Mouse (Mus musculus) kidney, embryonic 16.5 days (tissue): ENCODE measurements around the gene Atl3. TPM values are rescaled to one million over a fixed set of nuclear protein-coding genes. Genes with fewer than 3 reads are reported as not detected.

Experiments used
- ATAC-seq: fragments of 200-750 bp; cut with Nextera tagmentation; 2 replicates; pipeline ENCODE4 v1.8.0; 2017; ENCODE audit warnings: moderate TSS enrichment; ENCODE audit not compliant: low FRiP score, low TSS enrichment
- H3K27ac ChIP-seq: fragments of 300-500 bp; sonication (generic); 2 replicates; pipeline ENCODE4 v1.5.1; 2014; ENCODE audit warnings: low read length
- H3K27me3 ChIP-seq: fragments of 300-500 bp; sonication (generic); 2 replicates; pipeline ENCODE4 v1.6.1; 2014; ENCODE audit warnings: low read length, control low read depth, mixed read lengths; ENCODE audit not compliant: insufficient read depth
- H3K36me3 ChIP-seq: fragments of 300-500 bp; sonication (generic); 2 replicates; pipeline ENCODE4 v1.6.1; 2014; ENCODE audit warnings: low read length, control low read depth, mixed read lengths; ENCODE audit not compliant: insufficient read depth
- H3K4me1 ChIP-seq: fragments of 300-500 bp; sonication (generic); 2 replicates; pipeline ENCODE4 v1.6.1; 2014; ENCODE audit warnings: low read length, control low read depth, mixed read lengths; ENCODE audit not compliant: insufficient read depth
- H3K4me2 ChIP-seq: fragments of 300-500 bp; sonication (generic); replicated peaks from 2 replicates; pipeline ENCODE4 v1.6.1; 2014; ENCODE audit warnings: low read depth, low read length
- H3K4me3 ChIP-seq: fragments of 300-500 bp; sonication (generic); 2 replicates; pipeline ENCODE4 v1.5.1; 2014; ENCODE audit warnings: mild to moderate bottlenecking, low read length
- H3K9ac ChIP-seq: fragments of 300-500 bp; sonication (generic); replicated peaks from 2 replicates; pipeline ENCODE4 v1.6.1; 2014; ENCODE audit warnings: low read length
- H3K9me3 ChIP-seq: fragments of 300-500 bp; sonication (generic); 2 replicates; pipeline ENCODE4 v1.6.1; 2016; ENCODE audit warnings: low read length, control low read depth
- WGBS: fragments of 180-500 bp; shearing (Covaris S2); extraction: QIAGEN DNeasy Blood & Tissue Kit; methylation state at CpG from one replicate; pipeline ENCODE4 v1.1.7; 2014; 5-methylcytosine and 5-hydroxymethylcytosine counted together
- polyA plus RNA-seq: library from polyadenylated mRNA; unstranded; fragments of >200 nt; fragmentation: Nextera tagmentation; extraction: Ambion mirVana; gene quantifications from 2 replicates; pipeline ENCODE4 v1.2.1, GENCODE M21; 2015

The Atl3 gene
- polyA plus RNA-seq: 13.1 and 13.2 TPM in 2 replicates

GRCm38 (mm10) chr19:7493352-7494186 lies at the start of gene Atl3:
Atl3 (plus strand) TSS chr19:7494040.
- Histone ChIP-seq H3K27ac (peak within 1 kb of the TSS; percentile 99), H3K4me2 (peak within 1 kb of the TSS; percentile 64), H3K9me3 (no peaks in the 10 kb centered on the region), H3K27me3 (no peaks in the 10 kb centered on the region), H3K4me3 (peak within 1 kb of the TSS; percentile 85), H3K9ac (peak within 1 kb of the TSS; percentile 98), H3K36me3 (no peaks in the 10 kb centered on the region), H3K4me1 (peaks cover 6% of the 10 kb centered on the region; the same call in 1 of the 2 replicates)
- no peak for ATAC-seq
- 31% methylated on average over 31 of the region's 31 CpGs for WGBS

- Histone ChIP-seq H3K4me3 (no peak overlapping the region), H3K27ac (no peak overlapping the region), H3K4me1 (no peaks in the 10 kb centered on the region), H3K9me3 (no peaks in the 10 kb centered on the region), H3K4me2 (no peak overlapping the region), H3K36me3 (peaks cover 5% of the 10 kb centered on the region; the same call in 1 of the 2 replicates), H3K27me3 (no peaks in the 10 kb centered on the region), H3K9ac (no peak overlapping the region)
- ATAC-seq: no peak
- 93% methylated on average over 2 of the region's 2 CpGs for WGBS
Observed at GRCm38 (mm10) chr19:7445105-7445504, 48.7 kb upstream of the Atl3 start.

DNA sequence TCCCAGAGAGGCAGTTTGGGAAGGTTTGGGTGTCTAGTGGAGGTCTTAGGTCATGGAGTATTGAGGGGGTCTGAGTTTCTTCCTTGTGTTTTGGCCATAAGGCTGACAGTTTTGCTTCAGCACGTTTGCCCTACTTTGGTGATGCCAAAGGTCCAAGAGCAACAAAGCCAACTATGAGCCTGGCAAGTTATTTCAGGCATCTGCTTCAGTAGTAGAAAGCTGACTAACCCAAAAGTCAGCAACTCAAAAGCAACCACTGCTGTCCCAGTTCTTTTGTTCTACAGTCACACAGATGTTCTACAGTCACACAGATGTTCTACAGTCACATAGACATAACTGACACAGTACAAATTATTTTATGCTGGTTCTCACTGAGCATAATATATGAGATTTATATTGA lies 48.2 kb upstream of the Atl3 start:
- Histone ChIP-seq H3K36me3 (peaks cover 5% of the 10 kb centered on the region; the same call in 1 of the 2 replicates), H3K4me3 (no peak overlapping the region), H3K27ac (no peak overlapping the region), H3K9me3 (no peaks in the 10 kb centered on the region), H3K4me2 (no peak overlapping the region), H3K27me3 (no peaks in the 10 kb centered on the region), H3K4me1 (no peaks in the 10 kb centered on the region), H3K9ac (no peak overlapping the region)
- 76% methylated on average over 1 of the region's 1 CpGs for WGBS
- ATAC-seq: no peak

DNA sequence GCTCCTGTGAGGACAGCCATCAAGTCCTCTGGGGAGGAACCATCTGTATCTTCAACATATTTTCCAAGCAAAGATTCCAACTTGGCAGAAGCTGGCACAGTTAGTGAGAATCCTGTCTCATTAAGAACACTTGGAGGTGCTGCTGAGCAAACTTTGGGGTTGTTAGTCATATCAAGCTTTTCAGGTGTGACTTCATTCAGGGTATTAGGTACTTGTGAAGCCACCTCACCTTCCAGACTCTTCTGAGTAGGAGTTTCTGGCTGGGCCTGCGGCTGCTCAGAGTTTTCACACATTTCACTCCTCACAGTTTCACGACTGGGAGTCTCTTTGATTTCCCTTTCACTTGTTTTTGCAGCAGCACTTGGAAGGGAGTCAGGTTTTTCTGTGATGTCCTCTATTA lies 37.0 kb upstream of the Atl3 start:
- no peak for ATAC-seq
- Histone ChIP-seq H3K4me1 (peaks cover 19% of the 10 kb centered on the region), H3K9me3 (no peaks in the 10 kb centered on the region), H3K4me3 (no peak overlapping the region), H3K36me3 (no peaks in the 10 kb centered on the region), H3K27ac (no peak overlapping the region), H3K9ac (no peak overlapping the region), H3K4me2 (no peak overlapping the region), H3K27me3 (no peaks in the 10 kb centered on the region)
- 43% methylated on average over 2 of the region's 2 CpGs for whole genome bisulfite sequencing

DNA sequence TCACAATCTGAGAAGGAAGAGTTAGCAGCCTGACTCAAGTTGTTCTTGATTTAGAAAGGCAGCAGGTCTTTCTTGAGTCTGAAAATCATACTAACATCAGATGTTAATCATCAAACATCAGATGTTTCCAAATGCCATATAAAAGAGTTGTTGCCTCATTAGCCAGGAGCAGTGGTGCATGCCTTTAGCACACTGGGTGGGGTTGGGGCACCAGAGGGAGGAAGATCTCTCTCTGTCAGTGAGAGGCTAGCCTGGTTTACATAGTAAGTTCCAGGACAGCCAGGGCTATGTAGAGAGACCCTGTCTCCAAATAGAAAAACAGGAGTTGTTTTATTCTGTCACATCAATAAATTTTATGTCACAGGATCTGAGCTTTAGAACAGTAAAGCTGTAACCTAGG lies 34.9 kb upstream of the Atl3 start:
- Histone ChIP-seq H3K4me2 (no peak overlapping the region), H3K9ac (no peak overlapping the region), H3K27me3 (no peaks in the 10 kb centered on the region), H3K4me1 (peaks cover 19% of the 10 kb centered on the region), H3K36me3 (no peaks in the 10 kb centered on the region), H3K27ac (no peak overlapping the region), H3K9me3 (no peaks in the 10 kb centered on the region), H3K4me3 (no peak overlapping the region)
- peak; percentile 74 for ATAC-seq

DNA sequence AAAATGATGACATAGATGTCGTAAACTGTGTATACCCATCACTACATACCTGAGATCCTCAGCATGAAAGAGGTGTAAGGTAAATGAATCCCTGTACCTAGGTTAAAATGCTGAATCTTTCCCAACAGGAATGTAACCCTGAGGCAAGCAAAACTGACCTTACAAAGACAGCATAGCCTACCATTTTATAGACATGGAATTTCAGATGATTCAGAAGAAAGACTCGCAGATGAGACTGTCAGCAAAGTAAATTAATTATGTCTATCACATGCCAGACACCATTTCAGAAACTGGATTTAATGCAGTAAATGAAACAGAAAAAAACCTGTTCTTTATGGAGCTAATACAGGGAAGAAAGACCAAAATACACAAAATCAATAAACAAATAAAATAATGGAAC lies 34.5 kb upstream of the Atl3 start:
- Histone ChIP-seq H3K27me3 (no peaks in the 10 kb centered on the region), H3K9ac (no peak overlapping the region), H3K4me1 (peaks cover 19% of the 10 kb centered on the region), H3K4me2 (no peak overlapping the region), H3K9me3 (no peaks in the 10 kb centered on the region), H3K27ac (no peak overlapping the region), H3K36me3 (no peaks in the 10 kb centered on the region), H3K4me3 (no peak overlapping the region)
- no peak for ATAC-seq
- 58% methylated on average over 2 of the region's 2 CpGs for WGBS

GRCm38 (mm10) chr19:7467915-7468314 lies 25.9 kb upstream of the Atl3 start:
- no peak overlapping the region for H3K4me2 ChIP-seq
- H3K36me3 ChIP-seq: 0 out of 2 replicates have a peak, but pooled peaks cover 3% of the 10 kb centered on the region
- H3K27me3 ChIP-seq: no peaks in the 10 kb centered on the region
- H3K4me1 ChIP-seq: 0 out of 2 replicates have a peak, but pooled peaks cover 4% of the 10 kb centered on the region
- H3K4me3 ChIP-seq: no peak overlapping the region
- no peak overlapping the region for H3K27ac ChIP-seq
- no peaks in the 10 kb centered on the region for H3K9me3 ChIP-seq
- no peak for ATAC-seq
- H3K9ac ChIP-seq: no peak overlapping the region

- no peaks in the 10 kb centered on the region for H3K9me3 ChIP-seq
- peak overlapping the region; percentile 16; the same call in 1 of the 2 replicates for H3K27ac ChIP-seq
Observed at GRCm38 (mm10) chr19:7470643-7471042, 23.2 kb upstream of the Atl3 start.

DNA sequence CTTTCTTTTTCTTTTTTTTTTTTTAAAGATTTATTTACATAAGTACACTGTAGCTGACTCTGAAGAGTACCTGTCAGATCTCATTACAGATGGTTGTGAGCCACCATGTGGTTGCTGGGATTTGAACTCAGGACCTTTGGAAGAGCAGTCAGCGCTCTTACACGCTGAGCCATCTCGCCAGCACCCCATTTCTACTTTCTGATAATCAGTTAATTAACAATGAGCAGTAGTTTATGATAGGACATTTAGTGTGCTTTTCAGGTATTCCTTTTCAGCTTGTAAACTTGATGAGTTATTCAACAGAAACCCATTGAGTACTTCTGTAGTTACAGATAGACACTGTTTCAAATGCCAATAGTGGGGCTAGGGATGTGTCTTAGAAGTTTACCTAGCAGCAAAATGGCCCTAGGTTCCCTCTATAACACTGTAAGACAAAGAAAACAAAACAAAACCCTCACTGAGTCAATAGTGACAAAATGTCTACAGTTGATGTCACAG lies 14.0 kb upstream of the Atl3 start:
- H3K36me3 ChIP-seq: no peaks in the 10 kb centered on the region
- no peak overlapping the region for H3K4me3 ChIP-seq
- no peak for ATAC-seq
- H3K9ac ChIP-seq: no peak overlapping the region
- H3K9me3 ChIP-seq: no peaks in the 10 kb centered on the region
- no peaks in the 10 kb centered on the region for H3K27me3 ChIP-seq
- WGBS: 99% methylated on average over 3 of the region's 3 CpGs
- no peak overlapping the region for H3K4me2 ChIP-seq
- peaks cover 11% of the 10 kb centered on the region; the same call in 1 of the 2 replicates for H3K4me1 ChIP-seq
- no peak overlapping the region for H3K27ac ChIP-seq

More at GRCm38 (mm10) chr19:7470643-7471042, 23.2 kb upstream of the Atl3 start:
- Histone ChIP-seq H3K4me1 (0 out of 2 replicates have a peak, but pooled peaks cover 4% of the 10 kb centered on the region), H3K4me3 (no peak overlapping the region), H3K36me3 (0 out of 2 replicates have a peak, but pooled peaks cover 8% of the 10 kb centered on the region), H3K27me3 (no peaks in the 10 kb centered on the region), H3K9ac (no peak overlapping the region), H3K4me2 (no peak overlapping the region)
- ATAC-seq: no peak
- 85% methylated on average over 2 of the region's 2 CpGs for WGBS
